Mouse (Mus musculus): Measurements from ENCODE around the gene Gm10282. TPM values are rescaled to one million over a fixed set of nuclear protein-coding genes. Genes with fewer than 3 reads are reported as not detected.

The Gm10282 gene
- 63.1 and 91.0 TPM in 2 replicates for total RNA-seq (2023)

DNA sequence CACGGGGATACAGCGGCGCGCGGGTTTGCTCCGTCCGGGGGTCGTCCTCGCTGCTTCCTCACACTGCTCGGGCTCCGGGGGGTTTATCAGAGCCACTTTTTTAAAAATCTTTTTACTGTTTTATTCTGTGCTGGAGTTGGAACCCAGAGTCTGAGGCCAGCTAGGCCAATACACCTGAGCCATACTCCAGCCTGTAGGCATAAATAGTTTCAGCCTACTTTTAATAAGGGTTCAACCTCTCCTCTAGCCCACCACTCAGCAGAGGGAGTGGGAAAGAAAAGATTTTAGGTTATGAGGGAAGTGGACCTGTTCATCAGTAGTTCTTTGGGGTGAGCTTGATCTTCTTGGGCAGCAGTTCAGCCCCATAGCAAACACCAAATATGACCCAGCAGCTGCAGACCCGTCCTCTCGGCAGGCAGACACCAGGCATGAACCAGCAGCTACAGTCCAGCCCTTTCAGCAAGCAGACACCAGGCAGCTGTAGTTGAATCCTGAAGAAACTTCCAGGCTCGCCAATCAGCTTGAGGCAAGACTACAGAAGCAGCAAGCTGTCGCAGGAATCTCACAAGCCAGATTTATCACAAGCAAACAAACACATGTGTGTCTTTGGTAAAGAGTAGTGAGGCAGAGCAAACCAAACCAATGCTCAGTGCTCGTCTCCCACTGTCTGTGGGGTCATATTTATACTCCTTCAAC, at the start of gene Gm10282:
Gene Gm10282, minus strand, starts transcription at position 51 of the 696 bp plus-strand sequence.

DNA sequence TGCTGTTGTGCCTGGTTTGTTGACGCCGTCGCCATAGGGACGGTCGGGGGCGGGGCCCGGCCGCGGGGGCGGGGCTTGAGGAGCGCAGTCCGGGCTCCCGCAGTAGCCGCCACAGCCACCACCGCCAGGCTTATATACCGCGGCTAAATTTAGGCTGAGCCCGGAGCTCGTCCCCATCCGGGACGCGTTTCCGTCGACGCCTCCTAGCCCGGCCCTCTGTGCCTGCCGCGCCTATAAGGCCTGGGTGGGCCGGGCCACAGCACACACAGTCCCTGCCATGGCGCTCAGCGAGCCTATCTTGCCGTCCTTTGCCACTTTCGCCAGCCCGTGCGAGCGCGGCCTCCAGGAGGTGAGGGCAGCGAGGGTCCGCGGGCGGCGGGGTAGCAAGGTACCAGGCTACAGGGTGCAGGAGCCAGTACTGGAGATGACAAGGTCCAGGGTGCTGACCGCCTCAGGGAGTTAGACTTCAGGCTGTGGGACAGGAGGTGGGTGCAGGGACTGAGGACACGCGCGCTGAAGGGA, 13.8 kb upstream of the Gm10282 start, which contains the start of gene Klf2:
Gene Klf2, plus strand, starts transcription at position 233 of the 522 bp plus-strand sequence.

Other genes starting within 250 kb of the Gm10282 start
- gene Olfr373, start 222.1 kb downstream of the Gm10282 start, total RNA-seq (2023) = 0.68 and 1.6 TPM in 2 replicates
- 0.27 and 1.1 TPM in 2 replicates for gene Olfr374, start 198.2 kb downstream of the Gm10282 start, total RNA-seq (2023)
- 188 and 212 TPM in 2 replicates for gene Tpm4, start 170.3 kb downstream of the Gm10282 start, total RNA-seq (2023)
- gene Rab8a, start 144.1 kb downstream of the Gm10282 start, total RNA-seq (2023) = 131 and 140 TPM in 2 replicates
- 12.8 and 17.4 TPM in 2 replicates for gene Hsh2d, start 115.6 kb downstream of the Gm10282 start, total RNA-seq (2023)
- gene Cib3, start 92.4 kb downstream of the Gm10282 start, total RNA-seq (2023) = 0.88 and 1.3 TPM in 2 replicates
- not detected in 2 replicates for gene Gm11034, start 91.6 kb downstream of the Gm10282 start, total RNA-seq (2023)
- 102 and 118 TPM in 2 replicates for gene Fam32a, start 85.5 kb downstream of the Gm10282 start, total RNA-seq (2023)
- gene Ap1m1, start 65.2 kb downstream of the Gm10282 start, total RNA-seq (2023) = 156 and 168 TPM in 2 replicates
- gene Klf2, start 13.8 kb upstream of the Gm10282 start, total RNA-seq (2023) = 2,209 and 2,764 TPM in 2 replicates
- 46.0 and 60.4 TPM in 2 replicates for gene Eps15l1, start 116.2 kb upstream of the Gm10282 start, total RNA-seq (2023)
- gene Calr3, start 138.6 kb upstream of the Gm10282 start, total RNA-seq (2023) = not detected in 2 replicates
- 0.79 and 1.6 TPM in 2 replicates for gene 1700030K09Rik, start 138.6 kb upstream of the Gm10282 start, total RNA-seq (2023)
- gene Cherp, start 170.0 kb upstream of the Gm10282 start, total RNA-seq (2023) = 62.2 and 65.7 TPM in 2 replicates
- gene Slc35e1, start 187.4 kb upstream of the Gm10282 start, total RNA-seq (2023) = 147 and 157 TPM in 2 replicates
- gene Med26, start 243.0 kb upstream of the Gm10282 start, total RNA-seq (2023) = 13.2 and 16.7 TPM in 2 replicates